Mouse (Mus musculus) heart, embryonic 14.5 days (tissue): ENCODE results near the gene Tgfbr3l. TPM values are rescaled to one million over a fixed set of nuclear protein-coding genes. Genes with fewer than 3 reads are reported as not detected.
A peak's percentile ranks its signal among the peaks of the same experiment; 100 is the strongest.

Experiments used
- ATAC-seq: fragments of 200-750 bp; cut with Nextera tagmentation; 2 replicates; pipeline ENCODE4 v1.8.0; 2017; ENCODE audit warnings: low read depth, moderate TSS enrichment; ENCODE audit not compliant: insufficient number of reproducible peaks, insufficient read depth, low FRiP score
- H3K27ac ChIP-seq, 2 experiments: fragments of 200-500 bp in 1 of 2; fragments of 300-500 bp in 1 of 2; sonication (generic) in 1 of 2; replicated peaks in 1 of 2; 2 replicates each; pipeline ENCODE4 v1.5.1; 2012 to 2014; ENCODE audit warnings: low read depth in 2 of 2, low read length in 2 of 2, control low read depth in 1 of 2, mild to moderate bottlenecking in 1 of 2, mixed read lengths in 1 of 2; ENCODE audit not compliant: control insufficient read depth in 1 of 2, insufficient read depth in 1 of 2
- H3K27me3 ChIP-seq: fragments of 300-500 bp; sonication (generic); 2 replicates; pipeline ENCODE4 v1.6.1; 2014; ENCODE audit warnings: mild to moderate bottlenecking, low read length, control low read depth; ENCODE audit not compliant: control insufficient read depth, insufficient read depth
- H3K36me3 ChIP-seq: fragments of 300-500 bp; sonication (generic); 2 replicates; pipeline ENCODE4 v1.6.1; 2014; ENCODE audit warnings: mild to moderate bottlenecking, control low read depth, low read length, mixed read lengths; ENCODE audit not compliant: control insufficient read depth, insufficient read depth
- H3K4me1 ChIP-seq, 2 experiments: fragments of 200-500 bp in 1 of 2; fragments of 300-500 bp in 1 of 2; sonication (generic) in 1 of 2; 2 replicates each; pipeline ENCODE4 v1.6.1; 2012 to 2014; ENCODE audit warnings: low read length in 2 of 2, control low read depth in 1 of 2, mixed read lengths in 1 of 2; ENCODE audit not compliant: control insufficient read depth in 2 of 2, insufficient read depth in 2 of 2
- H3K4me2 ChIP-seq: fragments of 300-500 bp; sonication (generic); 2 replicates; pipeline ENCODE4 v1.6.1; 2014; ENCODE audit warnings: mild to moderate bottlenecking, low read length
- H3K4me3 ChIP-seq, 2 experiments: fragments of 200-500 bp in 1 of 2; fragments of 300-500 bp in 1 of 2; sonication (generic) in 1 of 2; 2 replicates each; pipeline ENCODE4 v1.5.1; 2012 to 2014; ENCODE audit warnings: low read length in 2 of 2, mild to moderate bottlenecking in 2 of 2, control low read depth in 1 of 2, low read depth in 1 of 2, moderate library complexity in 1 of 2; ENCODE audit not compliant: control insufficient read depth in 1 of 2, insufficient read depth in 1 of 2
- H3K9ac ChIP-seq: fragments of 300-500 bp; sonication (generic); 2 replicates; pipeline ENCODE4 v1.6.1; 2014; ENCODE audit warnings: mild to moderate bottlenecking, low read length
- H3K9me3 ChIP-seq: fragments of 300-500 bp; sonication (generic); 2 replicates; pipeline ENCODE4 v1.6.1; 2016; ENCODE audit warnings: low read length, control low read depth; ENCODE audit not compliant: control insufficient read depth
- WGBS: fragments of 180-500 bp; shearing (Covaris S2); extraction: QIAGEN DNeasy Blood & Tissue Kit; methylation state at CpG from one replicate; pipeline ENCODE4 v1.1.7; 2014; 5-methylcytosine and 5-hydroxymethylcytosine counted together
- polyA plus RNA-seq: library from polyadenylated mRNA; unstranded; fragments of >200 nt; fragmentation: Nextera tagmentation; extraction: Ambion mirVana; gene quantifications from 2 replicates; pipeline ENCODE4 v1.2.1, GENCODE M21; 2014

Tgfbr3l gene
- 2.5 and 2.6 TPM in 2 replicates for polyA plus RNA-seq

- peak within 1 kb of the TSS; percentile 4 to 53; a peak in 3 of 4 replicates for H3K27ac ChIP-seq
- H3K4me2 ChIP-seq = peak within 1 kb of the TSS; percentile 60
- 80% methylated on average over 15 of the region's 15 CpGs for WGBS
- peak within 1 kb of the TSS; percentile 52 for H3K9ac ChIP-seq
- peaks cover 12 to 16% of the 10 kb centered on the region in 2 experiments for H3K4me1 ChIP-seq
- ATAC-seq = no peak
- H3K4me3 ChIP-seq = peak within 1 kb of the TSS in 1 of 2 experiments; percentile 16; a peak in 1 of 4 replicates
- H3K27me3 ChIP-seq = no peaks in the 10 kb centered on the region
- no peaks in the 10 kb centered on the region for H3K9me3 ChIP-seq
- peaks cover 54% of the 10 kb centered on the region for H3K36me3 ChIP-seq
Observed at GRCm38 (mm10) chr8:4247951-4248540, at the start of gene Tgfbr3l. Tgfbr3l (plus strand) TSS chr8:4248214.

- Histone ChIP-seq H3K4me3 (no peak overlapping the region), H3K4me1 (peaks cover 2 to 8% of the 10 kb centered on the region in 2 experiments), H3K36me3 (peaks cover 7% of the 10 kb centered on the region; the same call in 1 of the 2 replicates), H3K27me3 (peaks cover 24% of the 10 kb centered on the region), H3K9me3 (no peaks in the 10 kb centered on the region), H3K9ac (no peak overlapping the region), H3K4me2 (no peak overlapping the region), H3K27ac (no peak overlapping the region)
- WGBS = 49% methylated on average over 2 of the region's 2 CpGs
- ATAC-seq = no peak
Observed at GRCm38 (mm10) chr8:4201321-4201720, 46.7 kb upstream of the Tgfbr3l start.

GRCm38 (mm10) chr8:4205246-4206123 lies 42.5 kb upstream of the Tgfbr3l start:
- Histone ChIP-seq H3K4me1 (peaks cover 4 to 11% of the 10 kb centered on the region in 2 experiments), H3K4me3 (peak overlapping the region in 1 of 2 experiments; percentile 24; a peak in 1 of 4 replicates), H3K4me2 (peak overlapping the region; percentile 59), H3K36me3 (peaks cover 4% of the 10 kb centered on the region; the same call in 1 of the 2 replicates), H3K9ac (peak overlapping the region; percentile 59; the same call in 1 of the 2 replicates), H3K27me3 (peaks cover 35% of the 10 kb centered on the region), H3K27ac (no peak overlapping the region), H3K9me3 (no peaks in the 10 kb centered on the region)
- WGBS = 23% methylated on average over 38 of the region's 38 CpGs
- ATAC-seq = no peak

DNA sequence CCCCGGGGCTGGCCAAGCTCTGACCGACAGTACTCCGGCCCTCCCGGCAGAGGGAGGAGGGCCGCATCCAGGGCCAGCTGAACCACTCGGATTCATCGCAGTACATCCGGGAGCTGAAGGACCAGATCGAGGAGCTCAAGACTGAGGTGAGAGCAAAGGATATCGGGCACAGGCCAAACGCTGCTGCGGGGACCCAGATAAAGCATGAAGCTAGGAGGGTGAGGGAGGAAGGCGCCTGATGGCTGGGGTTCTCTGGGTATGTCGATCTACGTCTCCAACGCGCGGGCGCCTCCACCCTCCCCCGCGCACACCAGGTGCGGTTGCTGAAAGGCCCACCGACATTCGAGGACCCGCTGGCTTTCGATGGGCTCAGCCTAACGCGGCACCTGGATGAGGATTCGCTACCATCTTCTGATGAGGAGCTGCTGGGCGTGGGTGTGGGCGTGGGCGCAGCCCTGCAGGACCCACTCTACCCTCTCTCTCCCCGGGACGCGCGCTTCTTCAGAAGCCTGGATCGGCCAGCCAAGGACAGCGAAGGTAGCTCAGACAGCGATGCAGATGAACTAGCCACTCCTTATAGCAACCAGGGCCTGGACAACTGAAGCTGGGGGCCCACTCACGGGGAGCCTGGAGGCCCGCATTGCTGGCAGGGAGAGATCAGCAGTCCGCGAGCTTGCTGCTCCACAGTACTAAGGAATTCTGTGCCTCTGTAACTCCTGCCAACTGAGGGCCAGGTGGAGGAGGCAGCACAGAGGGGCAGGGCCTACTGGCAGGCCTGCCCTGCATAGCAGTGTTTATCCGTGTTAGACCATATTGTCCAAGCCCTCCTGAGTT lies 41.6 kb upstream of the Tgfbr3l start:
- H3K27me3 ChIP-seq = peaks cover 35% of the 10 kb centered on the region
- 9% methylated on average over 44 of the region's 44 CpGs for WGBS
- peak overlapping the region; percentile 59 for H3K4me2 ChIP-seq

GRCm38 (mm10) chr8:4207016-4207350 lies 41.0 kb upstream of the Tgfbr3l start:
- Histone ChIP-seq H3K36me3 (peaks cover 4% of the 10 kb centered on the region; the same call in 1 of the 2 replicates), H3K4me1 (peaks cover 4 to 11% of the 10 kb centered on the region in 2 experiments), H3K4me3 (no peak overlapping the region), H3K9me3 (no peaks in the 10 kb centered on the region), H3K4me2 (no peak overlapping the region), H3K27ac (no peak overlapping the region), H3K27me3 (peaks cover 35% of the 10 kb centered on the region), H3K9ac (peak overlapping the region; percentile 59; the same call in 1 of the 2 replicates)
- ATAC-seq = no peak
- 48% methylated on average over 2 of the region's 2 CpGs for WGBS

More for the DNA sequence above, 41.6 kb upstream of the Tgfbr3l start:
- H3K27ac ChIP-seq = no peak overlapping the region
- peaks cover 4 to 11% of the 10 kb centered on the region in 2 experiments for H3K4me1 ChIP-seq
- H3K4me3 ChIP-seq = peak overlapping the region; percentile 11 to 24; a peak in 3 of 4 replicates
- peak overlapping the region; percentile 59 for H3K9ac ChIP-seq
- no peaks in the 10 kb centered on the region for H3K9me3 ChIP-seq
- H3K36me3 ChIP-seq = peaks cover 4% of the 10 kb centered on the region; the same call in 1 of the 2 replicates
- no peak for ATAC-seq

GRCm38 (mm10) chr8:4211097-4211496 lies 36.9 kb upstream of the Tgfbr3l start:
- peaks cover 17 to 26% of the 10 kb centered on the region in 2 experiments for H3K4me1 ChIP-seq
- H3K4me2 ChIP-seq = no peak overlapping the region
- WGBS = 74% methylated on average over 6 of the region's 6 CpGs
- peaks cover 42% of the 10 kb centered on the region for H3K27me3 ChIP-seq
- no peak for ATAC-seq
- no peaks in the 10 kb centered on the region for H3K36me3 ChIP-seq
- H3K9me3 ChIP-seq = no peaks in the 10 kb centered on the region
- no peak overlapping the region for H3K9ac ChIP-seq
- H3K27ac ChIP-seq = no peak overlapping the region
- no peak overlapping the region for H3K4me3 ChIP-seq

DNA sequence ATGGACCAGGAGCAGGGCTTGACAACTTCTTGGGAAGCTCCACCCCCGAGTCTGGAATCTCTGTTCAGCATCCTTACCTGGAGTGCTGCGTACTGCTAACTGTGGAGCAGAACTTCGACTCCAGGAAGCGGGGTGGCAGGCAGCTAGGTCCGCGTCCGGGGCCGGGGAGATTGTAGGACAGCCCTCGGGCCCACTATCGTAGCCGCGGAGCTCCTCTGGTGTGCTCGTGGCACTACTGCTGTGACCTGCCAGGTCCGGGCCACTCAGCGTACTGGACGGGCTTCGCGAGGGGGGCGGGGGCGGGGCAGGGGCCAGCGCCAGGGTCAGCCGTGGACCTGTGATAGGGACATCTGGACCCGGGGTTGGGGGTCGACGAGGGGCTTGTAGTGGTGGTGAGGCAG lies 35.2 kb upstream of the Tgfbr3l start:
- Histone ChIP-seq H3K9ac (peak overlapping the region; percentile 41), H3K9me3 (no peaks in the 10 kb centered on the region), H3K27me3 (peaks cover 46% of the 10 kb centered on the region), H3K4me3 (peak overlapping the region; percentile 35 to 45; a peak in 3 of 4 replicates), H3K4me2 (peak overlapping the region; percentile 75), H3K27ac (no peak overlapping the region), H3K4me1 (peaks cover 13 to 21% of the 10 kb centered on the region in 2 experiments), H3K36me3 (no peaks in the 10 kb centered on the region)
- no peak for ATAC-seq
- 2% methylated on average over 25 of the region's 25 CpGs for WGBS
